Mouse (Mus musculus) embryonic facial prominence, embryonic 15.5 days (tissue): Measurements from ENCODE around the gene Pnmt. TPM values are rescaled to one million over a fixed set of nuclear protein-coding genes. Genes with fewer than 3 reads are reported as not detected.
"Not testable (repeated sequence)": the region's sequence is repeated elsewhere in the genome, so short reads cannot be mapped to it uniquely, and the experiment has no call there.

Experiments used
- ATAC-seq: fragments of 200-750 bp; cut with Nextera tagmentation; 2 replicates; pipeline ENCODE4 v1.8.0; 2017; ENCODE audit warnings: low read depth, moderate TSS enrichment; ENCODE audit not compliant: insufficient number of reproducible peaks, low FRiP score, low TSS enrichment
- H3K27ac ChIP-seq: fragments of 300-500 bp; sonication (generic); replicated peaks from 2 replicates; pipeline ENCODE4 v1.5.1; 2015; ENCODE audit warnings: mild to moderate bottlenecking, inconsistent platforms
- H3K27me3 ChIP-seq: fragments of 300-500 bp; sonication (generic); 2 replicates; pipeline ENCODE4 v1.6.1; 2015; ENCODE audit warnings: inconsistent platforms
- H3K36me3 ChIP-seq: fragments of 300-500 bp; sonication (generic); 2 replicates; pipeline ENCODE4 v1.6.1; 2015; ENCODE audit warnings: mild to moderate bottlenecking, inconsistent platforms
- H3K4me1 ChIP-seq: fragments of 300-500 bp; sonication (generic); 2 replicates; pipeline ENCODE4 v1.6.1; 2015; ENCODE audit warnings: inconsistent platforms
- H3K4me2 ChIP-seq: fragments of 300-500 bp; sonication (generic); replicated peaks from 2 replicates; pipeline ENCODE4 v1.6.1; 2015; ENCODE audit warnings: mild to moderate bottlenecking, inconsistent platforms
- H3K4me3 ChIP-seq: fragments of 300-500 bp; sonication (generic); replicated peaks from 2 replicates; pipeline ENCODE4 v1.5.1; 2015; ENCODE audit warnings: mild to moderate bottlenecking, inconsistent platforms
- H3K9ac ChIP-seq: fragments of 300-500 bp; sonication (generic); 2 replicates; pipeline ENCODE4 v1.6.1; 2015; ENCODE audit warnings: inconsistent platforms
- H3K9me3 ChIP-seq: fragments of 300-500 bp; sonication (generic); replicated peaks from 2 replicates; pipeline ENCODE4 v1.6.1; 2016; ENCODE audit warnings: inconsistent platforms
- WGBS: fragments of 180-500 bp; shearing (Covaris S2); methylation state at CpG from one replicate; pipeline ENCODE4 v1.1.7; 2015; 5-methylcytosine and 5-hydroxymethylcytosine counted together
- polyA plus RNA-seq: library from polyadenylated mRNA; unstranded; fragments of >200 nt; fragmentation: Nextera tagmentation; extraction: Ambion mirVana; gene quantifications from 2 replicates; pipeline ENCODE4 v1.2.1, GENCODE M21; 2015

The Pnmt gene
- polyA plus RNA-seq, 1 experiment from 2014 or later, result 0.56 TPM

GRCm38 (mm10) chr11:98374266-98374665 lies 12.0 kb upstream of the Pnmt start:
- H3K9ac ChIP-seq, result no peak overlapping the region
- no peaks in the 10 kb centered on the region for H3K27me3 ChIP-seq
- no peaks in the 10 kb centered on the region for H3K9me3 ChIP-seq
- no peak overlapping the region for H3K4me2 ChIP-seq
- no peak overlapping the region for H3K27ac ChIP-seq
- ATAC-seq, result no peak
- H3K4me3 ChIP-seq, result no peak overlapping the region
- peaks cover 46% of the 10 kb centered on the region for H3K36me3 ChIP-seq
- H3K4me1 ChIP-seq, result peaks cover 14% of the 10 kb centered on the region
- WGBS, result 89% methylated on average over 8 of the region's 8 CpGs

GRCm38 (mm10) chr11:98376756-98377155 lies 9.5 kb upstream of the Pnmt start:
- no peak overlapping the region for H3K4me2 ChIP-seq
- peaks cover 8% of the 10 kb centered on the region for H3K4me1 ChIP-seq
- H3K4me3 ChIP-seq, result no peak overlapping the region
- no peak overlapping the region for H3K27ac ChIP-seq
- WGBS, result 81% methylated on average over 5 of the region's 5 CpGs
- peaks cover 63% of the 10 kb centered on the region for H3K36me3 ChIP-seq
- H3K27me3 ChIP-seq, result no peaks in the 10 kb centered on the region
- no peaks in the 10 kb centered on the region for H3K9me3 ChIP-seq
- ATAC-seq, result no peak
- H3K9ac ChIP-seq, result no peak overlapping the region

DNA sequence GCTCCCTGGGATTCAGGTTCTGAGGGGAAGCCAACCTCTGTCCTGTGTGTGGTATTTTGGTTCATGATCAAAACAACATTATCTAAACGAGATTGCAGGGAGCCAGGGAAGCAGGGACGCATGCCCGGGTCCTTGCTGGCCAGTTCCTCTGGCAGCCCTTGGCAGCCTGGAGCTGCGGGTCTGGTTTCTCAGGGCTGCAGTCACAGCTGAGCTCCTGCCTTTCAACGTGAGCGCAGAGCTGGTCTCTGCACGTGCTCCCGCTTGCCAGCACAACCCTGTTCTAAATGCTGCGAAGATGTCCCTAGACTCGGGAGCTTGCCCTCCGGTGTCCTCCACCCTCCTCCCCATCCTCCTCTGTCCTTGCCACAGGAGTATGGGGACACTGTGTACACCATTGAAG lies 8.5 kb upstream of the Pnmt start:
- Histone ChIP-seq H3K27me3 (no peaks in the 10 kb centered on the region), H3K4me1 (peaks cover 5% of the 10 kb centered on the region), H3K27ac (no peak overlapping the region), H3K4me3 (no peak overlapping the region), H3K9ac (no peak overlapping the region), H3K9me3 (no peaks in the 10 kb centered on the region), H3K4me2 (no peak overlapping the region), H3K36me3 (peaks cover 63% of the 10 kb centered on the region)
- WGBS, result 69% methylated on average over 11 of the region's 11 CpGs
- ATAC-seq, result no peak

DNA sequence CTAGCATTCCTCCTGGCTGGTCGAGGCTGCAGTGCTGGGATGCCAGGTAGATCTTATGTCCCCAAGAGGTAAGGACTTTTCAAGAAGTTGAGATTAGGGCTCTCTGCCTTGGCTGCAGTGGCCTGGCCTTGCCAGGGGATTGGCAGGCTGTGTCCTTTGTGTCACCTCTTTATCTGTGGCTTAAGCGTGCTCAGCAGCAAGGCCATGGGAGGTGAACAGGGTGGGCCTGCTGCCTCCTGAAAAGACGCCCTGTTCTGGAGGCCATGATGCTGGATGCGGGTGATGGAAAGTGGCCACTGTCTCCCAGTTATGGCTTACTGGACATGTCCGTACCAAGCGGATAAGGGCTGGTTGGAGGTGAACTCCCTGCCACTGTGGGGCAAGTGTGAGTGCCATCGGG lies 6.9 kb upstream of the Pnmt start:
- no peak overlapping the region for H3K4me2 ChIP-seq
- H3K27ac ChIP-seq, result 0 out of 2 replicates have a peak overlapping the region, but pooled peaks have one; percentile 7
- no peak overlapping the region for H3K9ac ChIP-seq
- peaks cover 63% of the 10 kb centered on the region for H3K36me3 ChIP-seq
- no peaks in the 10 kb centered on the region for H3K9me3 ChIP-seq
- ATAC-seq, result no peak
- 90% methylated on average over 7 of the region's 7 CpGs for WGBS
- no peak overlapping the region for H3K4me3 ChIP-seq
- peaks cover 7% of the 10 kb centered on the region for H3K27me3 ChIP-seq
- H3K4me1 ChIP-seq, result peaks cover 5% of the 10 kb centered on the region

DNA sequence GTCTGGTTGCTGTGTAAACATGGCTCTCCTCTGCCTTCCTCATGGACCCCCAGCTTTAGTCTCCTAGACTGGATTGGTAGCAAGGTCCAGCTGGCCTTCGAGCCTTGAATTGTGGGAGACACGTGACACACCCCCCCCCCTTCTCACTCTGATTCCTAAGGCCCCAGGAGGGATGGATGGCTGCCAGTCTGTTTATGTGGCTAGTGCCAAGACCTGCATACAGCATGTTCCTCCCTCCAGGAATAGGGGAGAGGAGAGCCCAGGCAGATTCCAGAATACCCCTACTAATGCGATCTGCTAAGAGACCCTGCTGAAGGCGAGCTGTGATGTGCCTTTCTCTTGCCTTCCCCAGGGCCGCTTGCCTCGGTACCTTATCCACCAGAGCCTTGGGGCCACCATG lies 6.1 kb upstream of the Pnmt start:
- H3K36me3 ChIP-seq, result peaks cover 58% of the 10 kb centered on the region
- no peak overlapping the region for H3K27ac ChIP-seq
- peaks cover 14% of the 10 kb centered on the region for H3K27me3 ChIP-seq
- no peaks in the 10 kb centered on the region for H3K9me3 ChIP-seq
- no peak overlapping the region for H3K9ac ChIP-seq
- WGBS, result 79% methylated on average over 6 of the region's 6 CpGs
- H3K4me1 ChIP-seq, result peaks cover 5% of the 10 kb centered on the region
- no peak overlapping the region for H3K4me3 ChIP-seq
- no peak for ATAC-seq
- H3K4me2 ChIP-seq, result no peak overlapping the region

DNA sequence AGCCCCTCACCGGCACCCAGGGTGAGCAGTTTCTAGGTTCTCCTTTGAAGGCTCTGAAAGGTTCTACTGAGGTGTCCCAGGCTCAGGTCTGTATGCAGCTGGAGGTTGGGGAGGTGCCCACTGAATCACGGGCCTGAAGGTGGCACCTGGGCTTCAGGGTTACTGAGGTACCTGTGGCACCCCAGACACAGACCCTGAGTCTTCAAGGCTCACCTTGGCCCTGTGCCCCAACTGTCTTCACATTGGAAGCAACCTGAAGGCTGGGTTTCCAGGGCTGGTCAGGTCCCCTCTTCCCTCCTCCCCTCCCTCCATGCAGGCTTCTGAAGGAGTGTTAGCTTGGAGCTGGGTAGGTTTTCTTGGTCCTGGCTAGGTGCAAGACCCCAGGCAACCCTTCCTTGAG lies 4.6 kb upstream of the Pnmt start:
- peaks cover 43% of the 10 kb centered on the region for H3K36me3 ChIP-seq
- H3K27me3 ChIP-seq, result peaks cover 30% of the 10 kb centered on the region
- H3K9me3 ChIP-seq, result no peaks in the 10 kb centered on the region
- H3K4me1 ChIP-seq, result peaks cover 10% of the 10 kb centered on the region
- H3K4me3 ChIP-seq, result no peak overlapping the region
- no peak overlapping the region for H3K27ac ChIP-seq
- no peak for ATAC-seq
- WGBS, result 82% methylated on average over 2 of the region's 2 CpGs
- no peak overlapping the region for H3K4me2 ChIP-seq
- no peak overlapping the region for H3K9ac ChIP-seq

- H3K4me3 ChIP-seq, ATAC-seq, H3K9ac ChIP-seq, H3K4me2 ChIP-seq, H3K9me3 ChIP-seq, H3K27ac ChIP-seq: not testable (repeated sequence)
- Histone ChIP-seq H3K4me1 (peaks cover 14% of the 10 kb centered on the region), H3K27me3 (peaks cover 37% of the 10 kb centered on the region), H3K36me3 (peaks cover 35% of the 10 kb centered on the region)
- 40% methylated on average over 2 of the region's 2 CpGs for WGBS
These were observed 3.8 kb upstream of the Pnmt start for GRCm38 (mm10) chr11:98382405-98382804.

DNA sequence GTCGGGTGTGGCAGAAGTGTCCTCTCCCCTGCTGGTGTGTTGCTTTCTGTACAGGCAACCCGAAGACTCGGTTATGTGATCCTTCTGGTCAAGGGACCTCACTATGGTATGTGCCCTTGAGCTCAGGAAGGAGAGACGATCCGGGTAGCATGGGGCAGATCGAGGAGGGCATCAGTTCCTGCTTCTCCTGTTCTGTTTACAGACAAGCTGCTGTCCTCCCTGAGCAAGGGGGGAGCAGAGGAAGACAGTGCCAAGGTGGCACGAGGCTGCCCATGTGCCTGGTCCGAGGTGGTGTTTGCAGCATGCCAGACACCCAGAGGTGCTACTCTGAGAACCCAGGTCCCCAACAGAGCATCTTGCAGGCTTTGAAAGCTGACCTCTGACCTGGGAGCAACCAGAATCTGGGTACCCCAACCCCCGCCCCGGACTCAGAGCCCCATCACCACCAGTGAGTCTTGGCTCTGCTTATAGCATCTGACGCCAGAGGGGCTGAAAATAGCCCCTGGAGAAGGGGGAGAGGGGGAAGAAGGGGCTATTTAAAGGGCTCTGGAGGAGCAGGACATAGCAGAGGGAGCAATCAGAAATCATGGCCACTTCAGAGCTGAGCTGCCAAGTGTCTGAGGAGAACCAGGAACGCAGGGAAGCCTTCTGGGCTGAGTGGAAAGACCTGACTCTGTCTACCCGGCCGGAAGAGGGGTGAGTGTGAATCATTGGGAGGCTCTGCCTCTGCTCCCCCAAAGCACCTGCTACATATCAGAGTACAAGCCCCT lies 2.8 kb upstream of the Pnmt start, which contains the start of gene Tcap:
Gene Tcap, plus strand, starts transcription at position 551 of the 770 bp plus-strand sequence.
- WGBS, result 49% methylated on average over 14 of the region's 14 CpGs
- Histone ChIP-seq H3K4me3 (no peak within 1 kb of the TSS), H3K9ac (no peak within 1 kb of the TSS), H3K36me3 (peaks cover 25% of the 10 kb centered on the region), H3K27ac (no peak within 1 kb of the TSS), H3K27me3 (peaks cover 47% of the 10 kb centered on the region), H3K9me3 (no peaks in the 10 kb centered on the region), H3K4me2 (no peak within 1 kb of the TSS), H3K4me1 (peaks cover 14% of the 10 kb centered on the region)
- no peak for ATAC-seq

DNA sequence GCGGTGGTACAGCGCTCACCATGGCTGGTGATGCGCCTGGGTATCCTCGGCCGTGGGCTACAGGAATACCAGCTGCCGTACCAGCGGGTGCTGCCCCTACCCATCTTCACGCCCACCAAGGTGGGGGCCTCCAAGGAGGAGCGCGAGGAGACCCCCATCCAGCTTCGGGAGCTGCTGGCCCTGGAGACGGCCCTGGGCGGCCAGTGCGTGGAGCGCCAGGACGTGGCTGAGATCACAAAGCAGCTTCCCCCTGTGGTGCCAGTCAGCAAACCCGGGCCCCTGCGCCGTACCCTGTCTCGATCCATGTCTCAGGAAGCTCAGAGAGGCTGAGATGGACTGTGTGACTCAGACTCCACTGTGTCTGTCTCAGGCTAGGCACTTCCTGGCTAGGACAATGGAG lies 2.0 kb upstream of the Pnmt start:
- no peak for ATAC-seq
- no peaks in the 10 kb centered on the region for H3K9me3 ChIP-seq
- H3K4me2 ChIP-seq, result no peak overlapping the region
- H3K27me3 ChIP-seq, result peaks cover 47% of the 10 kb centered on the region
- H3K4me3 ChIP-seq, result no peak overlapping the region
- peaks cover 14% of the 10 kb centered on the region for H3K4me1 ChIP-seq
- H3K36me3 ChIP-seq, result peaks cover 17% of the 10 kb centered on the region
- H3K27ac ChIP-seq, result no peak overlapping the region
- H3K9ac ChIP-seq, result no peak overlapping the region
- 73% methylated on average over 20 of the region's 20 CpGs for WGBS

DNA sequence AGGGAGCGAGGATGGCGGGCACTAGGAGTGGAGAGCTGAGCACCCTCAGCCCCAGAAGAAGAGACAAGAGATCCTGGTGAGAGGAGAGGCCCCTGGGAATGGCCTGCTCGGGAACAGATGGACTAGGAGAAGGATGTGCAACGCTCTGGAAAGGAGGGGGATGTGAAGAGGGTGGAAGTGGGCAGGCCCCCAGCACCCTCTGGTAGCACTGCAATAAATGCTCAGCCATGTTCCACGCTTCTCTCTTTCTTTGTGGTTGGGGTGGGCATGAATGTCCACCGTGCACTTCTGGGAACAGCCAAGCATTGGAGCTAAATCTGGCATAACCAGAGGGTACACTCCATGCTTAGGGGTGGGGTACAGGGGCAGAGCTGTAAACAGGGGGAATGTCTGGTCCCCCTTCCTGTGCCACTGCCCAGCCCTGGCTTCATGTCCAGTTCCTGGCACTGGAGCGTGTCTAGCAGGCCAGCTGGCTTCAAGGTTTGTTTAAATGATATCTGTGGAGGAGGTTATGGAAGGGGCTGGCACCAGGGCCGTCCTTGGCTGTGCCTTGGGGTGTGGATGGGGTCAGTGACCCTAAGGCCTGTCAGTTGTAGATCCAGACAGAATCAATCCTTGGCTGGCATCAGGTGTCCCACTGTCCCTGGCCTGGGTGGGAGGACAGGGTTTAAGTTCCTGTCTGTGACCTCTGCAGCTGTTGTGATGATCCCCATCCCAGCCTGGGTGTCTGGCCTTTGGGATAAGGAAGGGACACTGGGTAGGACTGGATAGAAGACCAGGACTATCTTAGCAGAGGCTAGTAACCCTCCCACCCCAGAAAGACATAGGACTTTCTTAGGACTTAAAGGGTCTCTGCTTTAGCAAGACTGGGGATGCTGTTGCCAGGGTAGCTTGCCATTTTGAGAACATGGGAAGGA lies 1.3 kb upstream of the Pnmt start:
- Histone ChIP-seq H3K4me2 (no peak overlapping the region), H3K4me1 (peaks cover 14% of the 10 kb centered on the region), H3K27ac (no peak overlapping the region), H3K9me3 (no peaks in the 10 kb centered on the region), H3K36me3 (peaks cover 10% of the 10 kb centered on the region), H3K4me3 (no peak overlapping the region), H3K27me3 (peaks cover 47% of the 10 kb centered on the region), H3K9ac (no peak overlapping the region)
- WGBS, result 55% methylated on average over 8 of the region's 8 CpGs
- ATAC-seq, result no peak

DNA sequence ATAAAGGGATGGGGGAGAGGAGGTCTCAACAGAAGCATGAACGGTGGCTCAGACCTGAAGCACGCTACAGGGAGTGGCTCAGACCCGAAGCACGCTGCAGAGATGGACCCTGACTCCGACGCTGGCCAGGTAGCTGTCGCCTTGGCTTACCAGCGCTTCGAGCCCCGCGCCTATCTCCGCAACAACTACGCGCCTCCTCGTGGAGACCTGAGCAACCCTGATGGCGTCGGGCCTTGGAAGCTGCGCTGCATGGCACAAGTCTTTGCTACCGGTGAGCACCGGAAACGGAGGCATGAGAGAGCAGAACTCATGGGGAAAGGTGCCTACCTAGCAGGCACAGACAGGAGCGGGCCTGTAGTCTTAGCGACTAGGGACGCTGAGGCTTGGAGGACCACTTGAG lies 346 bp downstream of the Pnmt start:
- Histone ChIP-seq H3K9me3 (no peaks in the 10 kb centered on the region), H3K4me1 (peaks cover 17% of the 10 kb centered on the region), H3K27me3 (peaks cover 47% of the 10 kb centered on the region), H3K9ac (no peak overlapping the region), H3K4me2 (no peak overlapping the region), H3K36me3 (no peaks in the 10 kb centered on the region), H3K27ac (no peak overlapping the region), H3K4me3 (no peak overlapping the region)
- no peak for ATAC-seq
- 12% methylated on average over 24 of the region's 24 CpGs for WGBS
